In genomic region chr7:138906441-138906840, GRCm38 (mm10) we compare ENCODE assay signal across 8 mouse cellular contexts. TPM values are rescaled to one million over a fixed set of nuclear protein-coding genes. Genes with fewer than 3 reads are reported as not detected.
DNase-seq lines count a peak whose midpoint lies in the region; ATAC-seq and TF ChIP-seq lines count a peak whose summit lies in the region.

No protein-coding gene starts in this region.

- intact Hi-C loops in heart, postnatal 14 days (cut with DNase I), result loop anchor here (5.0 kb wide), 1 partner anchor 59 kb away; the partner anchor contains the start of genes Mapk1ip1 and Ppp2r2d

- in situ Hi-C loops in ES-E14 (cut with MboI; ENCODE audit: low sequenced_read_pairs in 2 of 2, unreplicated experiment in 2 of 2), result no loop called here

- H3K4me1 ChIP-seq in heart, embryonic 11.5 days (ENCODE audit: control insufficient read depth, insufficient read depth, low read length), result peaks cover 23% of the 10 kb centered on the region
- peaks cover 10% of the 10 kb centered on the region in 2 experiments for H3K4me1 ChIP-seq in ES-E14 (ENCODE audit: control insufficient read depth in 2 of 2, insufficient read depth in 2 of 2, low read length in 2 of 2, poor library complexity in 1 of 2)
- H3K4me1 ChIP-seq in hindbrain, embryonic 14.5 days (replicated peaks; ENCODE audit: control insufficient read depth, insufficient read depth, low read length), result peaks cover 21% of the 10 kb centered on the region

- H3K9ac ChIP-seq in heart, embryonic 11.5 days (ENCODE audit: low read depth, low read length), result peak overlapping the region; percentile 50; the same call in 1 of the 2 replicates
- no peak overlapping the region for H3K9ac ChIP-seq in ES-E14 (ENCODE audit: insufficient read depth, low read depth, low read length, poor library complexity, severe bottlenecking)
- peak overlapping the region; percentile 38 for H3K9ac ChIP-seq in hindbrain, embryonic 14.5 days

- WGBS in heart, embryonic 11.5 days (ENCODE audit: insufficient replicate concordance), result 47% methylated on average over 1 of the region's 1 CpGs
- 84% methylated on average over 1 of the region's 1 CpGs for WGBS in hindbrain, embryonic 14.5 days

- no peak for DNase-seq in heart, postnatal 14 days
- DNase-seq in ES-E14 (ENCODE audit: low read depth, low spot score), result no peak
- no peak for DNase-seq in hindbrain, embryonic 14.5 days (ENCODE audit: low spot score)
- DNase-seq in lung, postnatal 36 days, result peak; percentile 59
- no peak for DNase-seq in ovary, postnatal 10 days (ENCODE audit: low spot score)
- no peak for DNase-seq in urinary bladder, adult 2 months (ENCODE audit: low spot score)
- DNase-seq in layer of hippocampus, postnatal 25 days (ENCODE audit: extremely low spot score in 1 of 2, low spot score in 1 of 2), result no peak

- H3K4me2 ChIP-seq in heart, embryonic 11.5 days, result peak overlapping the region; percentile 74
- H3K4me2 ChIP-seq in hindbrain, embryonic 14.5 days (replicated peaks), result peak overlapping the region; percentile 43

- H3K27me3 ChIP-seq in heart, embryonic 11.5 days (ENCODE audit: control insufficient read depth, insufficient read depth, low read length), result no peaks in the 10 kb centered on the region
- H3K27me3 ChIP-seq in hindbrain, embryonic 14.5 days (ENCODE audit: control insufficient read depth, insufficient read depth, low read length), result peaks cover 4% of the 10 kb centered on the region; the same call in 1 of the 2 replicates

- no peaks in the 10 kb centered on the region for H3K9me3 ChIP-seq in heart, embryonic 11.5 days (replicated peaks; ENCODE audit: control insufficient read depth, low read length)
- H3K9me3 ChIP-seq in ES-E14 (ENCODE audit: control insufficient read depth, insufficient read depth, low read depth, low read length), result no peaks in the 10 kb centered on the region
- no peaks in the 10 kb centered on the region for H3K9me3 ChIP-seq in hindbrain, embryonic 14.5 days (ENCODE audit: control insufficient read depth, low read length)

- H3K4me3 ChIP-seq in heart, embryonic 11.5 days (ENCODE audit: low read depth, low read length), result peak overlapping the region; percentile 70
- H3K4me3 ChIP-seq in ES-E14 (ENCODE audit: insufficient read depth in 1 of 2, low read depth in 1 of 2, low read length in 2 of 2, poor library complexity in 1 of 2, severe bottlenecking in 1 of 2), result peak overlapping the region; percentile 32 to 80
- H3K4me3 ChIP-seq in hindbrain, embryonic 14.5 days (replicated peaks; ENCODE audit: low read length), result 0 out of 2 replicates have a peak overlapping the region, but pooled peaks have one; percentile 1

- no peaks in the 10 kb centered on the region for H3K36me3 ChIP-seq in heart, embryonic 11.5 days (ENCODE audit: control insufficient read depth, insufficient read depth, low read length)
- no peaks in the 10 kb centered on the region for H3K36me3 ChIP-seq in ES-E14 (ENCODE audit: control insufficient read depth, insufficient read depth, low read length, poor library complexity, severe bottlenecking)
- no peaks in the 10 kb centered on the region for H3K36me3 ChIP-seq in hindbrain, embryonic 14.5 days (replicated peaks; ENCODE audit: control insufficient read depth, insufficient read depth)

- no peak for ATAC-seq in heart, embryonic 11.5 days (replicated peaks; ENCODE audit: insufficient number of reproducible peaks, low FRiP score, low TSS enrichment)
- no peak for ATAC-seq in hindbrain, embryonic 14.5 days (ENCODE audit: low FRiP score)

- H3K27ac ChIP-seq in heart, embryonic 11.5 days (ENCODE audit: low read depth, low read length), result peak overlapping the region; percentile 51
- H3K27ac ChIP-seq in ES-E14 (ENCODE audit: insufficient read depth, low read depth, low read length, poor library complexity, severe bottlenecking), result no peak overlapping the region
- no peak overlapping the region for H3K27ac ChIP-seq in hindbrain, embryonic 14.5 days

TF ChIP-seq in ES-E14, 5 proteins besides CTCF, POLR2A, EP300 and RAD21:
- TF ChIP-seq ZNF384 (IDR thresholded peaks at IDR 0.05; ENCODE audit: low read depth, low read length) (no peak), MAFK (IDR thresholded peaks at IDR 0.05; ENCODE audit: insufficient read depth, low read depth, low read length) (no peak), HCFC1 (IDR thresholded peaks at IDR 0.05; ENCODE audit: borderline replicate concordance, insufficient read depth, low read length) (no peak), CHD2 (IDR thresholded peaks at IDR 0.05; ENCODE audit: low read depth, low read length) (no peak), ZC3H11A (IDR thresholded peaks at IDR 0.05; ENCODE audit: borderline replicate concordance, low read depth, low read length) (no peak)

RNA-seq across cellular contexts. Expression of gene Bnip3, which starts 2.9 kb away (rescaled TPM):
- 306 and 317 TPM in 2 replicates for polyA plus RNA-seq in heart, embryonic 11.5 days (2014; fragmentation: Nextera tagmentation; extraction: Ambion mirVana)
- 100 to 1,000 TPM; 157 to 188 TPM for total RNA-seq in heart, postnatal 14 days (2021)
- 56.6 and 73.8 TPM in 2 replicates for total RNA-seq in ES-E14 (2012; rRNA removed)
- 120 and 127 TPM in 2 replicates for polyA plus RNA-seq in hindbrain, embryonic 14.5 days (2014; fragmentation: Nextera tagmentation; extraction: Ambion mirVana)
- 55.6 and 61.9 TPM in 2 replicates for polyA plus RNA-seq in urinary bladder, adult 2 months (2012; rRNA removed)
- total RNA-seq in layer of hippocampus, postnatal 25 days (2021), result 100 to 1,000 TPM; 110 to 115 TPM

RNA-seq across cellular contexts. Expression of gene Jakmip3, which starts 34.1 kb away (rescaled TPM):
- polyA plus RNA-seq in heart, embryonic 11.5 days (2014; fragmentation: Nextera tagmentation; extraction: Ambion mirVana), result 0.13 and 0.59 TPM in 2 replicates
- total RNA-seq in heart, postnatal 14 days (2021), result under 1 TPM in 1 of 2 experiments, not detected in 1; 0.31 TPM
- total RNA-seq in ES-E14 (2012; rRNA removed), result 0.09 and 0.11 TPM in 2 replicates
- 11.2 and 11.8 TPM in 2 replicates for polyA plus RNA-seq in hindbrain, embryonic 14.5 days (2014; fragmentation: Nextera tagmentation; extraction: Ambion mirVana)
- polyA plus RNA-seq in urinary bladder, adult 2 months (2012; rRNA removed), result 0.94 and 1.0 TPM in 2 replicates
- 10 to 100 TPM; 46.4 to 57.3 TPM for total RNA-seq in layer of hippocampus, postnatal 25 days (2021)

Comparison
In these comparisons a context has a peak if more than half of its experiments do, and no peak if none do; other contexts are left out.
1. H3K4me3 ChIP-seq: peak in every context shown above with its lines; median percentile 70 in heart, embryonic 11.5 days; 56 in ES-E14; 1 in hindbrain, embryonic 14.5 days.
2. RNA of gene Jakmip3, which starts 34.1 kb away (total RNA-seq): 46.4 to 57.3 TPM in layer of hippocampus, postnatal 25 days; 0.31 TPM in heart, postnatal 14 days and 0.09 to 0.11 TPM in ES-E14; every median in the first group is over 10 times any median in the second.